Mouse (Mus musculus): ENCODE results near the gene Shank2. TPM values are rescaled to one million over a fixed set of nuclear protein-coding genes. Genes with fewer than 3 reads are reported as not detected.

Shank2 gene
- polyA plus RNA-seq, 1 experiment from 2014 or later: 0.69 TPM

- H3K9ac ChIP-seq (ENCODE audit: low read length): no peak overlapping the region
- no peak overlapping the region for H3K4me2 ChIP-seq (replicated peaks; ENCODE audit: low read depth)
- no peak overlapping the region for H3K27ac ChIP-seq (replicated peaks)
- no peaks in the 10 kb centered on the region for H3K9me3 ChIP-seq (ENCODE audit: control insufficient read depth, low read length)
- no peaks in the 10 kb centered on the region for H3K27me3 ChIP-seq (ENCODE audit: control insufficient read depth, insufficient read depth, low read length)
- 36% methylated on average over 7 of the region's 7 CpGs for WGBS
- no peak for TF ChIP-seq CTCF (IDR thresholded peaks at IDR 0.05; ENCODE audit: low read depth)
- no peak for TF ChIP-seq EP300 (optimal IDR thresholded peaks at IDR 0.05)
- H3K4me1 ChIP-seq (replicated peaks; ENCODE audit: control insufficient read depth, insufficient read depth): no peaks in the 10 kb centered on the region
- no peak overlapping the region for H3K4me3 ChIP-seq (ENCODE audit: low read depth, low read length)
- ATAC-seq (ENCODE audit: low FRiP score, low TSS enrichment): 0 out of 2 replicates have a peak, but pooled peaks have one; percentile 59
- no peaks in the 10 kb centered on the region for H3K36me3 ChIP-seq (ENCODE audit: control insufficient read depth, insufficient read depth, low read length)
- peak; percentile 50 for DNase-seq (ENCODE audit: low spot score)
Observed at GRCm38 (mm10) chr7:144202017-144202682, 200.4 kb downstream of the Shank2 start.

GRCm38 (mm10) chr7:144204290-144204689 lies 202.6 kb downstream of the Shank2 start:
- TF ChIP-seq EP300 (optimal IDR thresholded peaks at IDR 0.05) (no peak), CTCF (IDR thresholded peaks at IDR 0.05; ENCODE audit: low read depth) (no peak)
- Histone ChIP-seq H3K27ac (replicated peaks) (no peak overlapping the region), H3K36me3 (ENCODE audit: control insufficient read depth, insufficient read depth, low read length) (no peaks in the 10 kb centered on the region), H3K4me3 (ENCODE audit: low read depth, low read length) (no peak overlapping the region), H3K27me3 (ENCODE audit: control insufficient read depth, insufficient read depth, low read length) (no peaks in the 10 kb centered on the region), H3K4me1 (replicated peaks; ENCODE audit: control insufficient read depth, insufficient read depth) (no peaks in the 10 kb centered on the region), H3K4me2 (replicated peaks; ENCODE audit: low read depth) (no peak overlapping the region), H3K9ac (ENCODE audit: low read length) (no peak overlapping the region), H3K9me3 (ENCODE audit: control insufficient read depth, low read length) (no peaks in the 10 kb centered on the region)
- ATAC-seq (ENCODE audit: low FRiP score, low TSS enrichment): no peak
- 56% methylated on average over 3 of the region's 3 CpGs for WGBS
- no peak for DNase-seq (ENCODE audit: low spot score)

- TF ChIP-seq EP300 (optimal IDR thresholded peaks at IDR 0.05): no peak
- no peak for TF ChIP-seq CTCF (IDR thresholded peaks at IDR 0.05; ENCODE audit: low read depth)
- ATAC-seq (ENCODE audit: low FRiP score, low TSS enrichment) (no peak), DNase-seq (ENCODE audit: low spot score) (no peak)
- Histone ChIP-seq H3K4me2 (replicated peaks; ENCODE audit: low read depth) (no peak overlapping the region), H3K9ac (ENCODE audit: low read length) (no peak overlapping the region), H3K36me3 (ENCODE audit: control insufficient read depth, insufficient read depth, low read length) (no peaks in the 10 kb centered on the region), H3K4me3 (ENCODE audit: low read depth, low read length) (no peak overlapping the region), H3K9me3 (ENCODE audit: control insufficient read depth, low read length) (no peaks in the 10 kb centered on the region), H3K4me1 (replicated peaks; ENCODE audit: control insufficient read depth, insufficient read depth) (no peaks in the 10 kb centered on the region), H3K27me3 (ENCODE audit: control insufficient read depth, insufficient read depth, low read length) (no peaks in the 10 kb centered on the region), H3K27ac (replicated peaks) (no peak overlapping the region)
- WGBS: 83% methylated on average over 1 of the region's 1 CpGs
Observed at GRCm38 (mm10) chr7:144205161-144205560, 203.4 kb downstream of the Shank2 start.

- WGBS: 74% methylated on average over 3 of the region's 3 CpGs
- H3K36me3 ChIP-seq (ENCODE audit: control insufficient read depth, insufficient read depth, low read length): no peaks in the 10 kb centered on the region
Observed at GRCm38 (mm10) chr7:144205837-144206236, 204.1 kb downstream of the Shank2 start.

GRCm38 (mm10) chr7:144206254-144206653 lies 204.5 kb downstream of the Shank2 start:
- no peaks in the 10 kb centered on the region for H3K27me3 ChIP-seq (ENCODE audit: control insufficient read depth, insufficient read depth, low read length)
- H3K36me3 ChIP-seq (ENCODE audit: control insufficient read depth, insufficient read depth, low read length): no peaks in the 10 kb centered on the region
- no peak overlapping the region for H3K4me2 ChIP-seq (replicated peaks; ENCODE audit: low read depth)
- H3K27ac ChIP-seq (replicated peaks): no peak overlapping the region
- H3K4me1 ChIP-seq (replicated peaks; ENCODE audit: control insufficient read depth, insufficient read depth): no peaks in the 10 kb centered on the region
- WGBS: 81% methylated on average over 5 of the region's 5 CpGs
- H3K9ac ChIP-seq (ENCODE audit: low read length): no peak overlapping the region
- DNase-seq (ENCODE audit: low spot score) (no peak), ATAC-seq (ENCODE audit: low FRiP score, low TSS enrichment) (no peak)
- TF ChIP-seq CTCF (IDR thresholded peaks at IDR 0.05; ENCODE audit: low read depth): no peak
- TF ChIP-seq EP300 (optimal IDR thresholded peaks at IDR 0.05): no peak
- no peak overlapping the region for H3K4me3 ChIP-seq (ENCODE audit: low read depth, low read length)
- no peaks in the 10 kb centered on the region for H3K9me3 ChIP-seq (ENCODE audit: control insufficient read depth, low read length)

More at GRCm38 (mm10) chr7:144205837-144206236, 204.1 kb downstream of the Shank2 start:
- no peak overlapping the region for H3K4me2 ChIP-seq (replicated peaks; ENCODE audit: low read depth)
- no peak for DNase-seq (ENCODE audit: low spot score)
- no peak overlapping the region for H3K9ac ChIP-seq (ENCODE audit: low read length)
- TF ChIP-seq CTCF (IDR thresholded peaks at IDR 0.05; ENCODE audit: low read depth) (no peak), EP300 (optimal IDR thresholded peaks at IDR 0.05) (no peak)
- no peaks in the 10 kb centered on the region for H3K9me3 ChIP-seq (ENCODE audit: control insufficient read depth, low read length)
- no peaks in the 10 kb centered on the region for H3K4me1 ChIP-seq (replicated peaks; ENCODE audit: control insufficient read depth, insufficient read depth)
- ATAC-seq (ENCODE audit: low FRiP score, low TSS enrichment): no peak
- H3K27me3 ChIP-seq (ENCODE audit: control insufficient read depth, insufficient read depth, low read length): no peaks in the 10 kb centered on the region
- H3K4me3 ChIP-seq (ENCODE audit: low read depth, low read length): no peak overlapping the region
- no peak overlapping the region for H3K27ac ChIP-seq (replicated peaks)

- 91% methylated on average over 6 of the region's 6 CpGs for WGBS
- ATAC-seq (ENCODE audit: low FRiP score, low TSS enrichment): no peak
Observed at GRCm38 (mm10) chr7:144207100-144207499, 205.4 kb downstream of the Shank2 start.

More at GRCm38 (mm10) chr7:144207100-144207499, 205.4 kb downstream of the Shank2 start:
- Histone ChIP-seq H3K9ac (ENCODE audit: low read length) (no peak overlapping the region), H3K36me3 (ENCODE audit: control insufficient read depth, insufficient read depth, low read length) (no peaks in the 10 kb centered on the region), H3K4me1 (replicated peaks; ENCODE audit: control insufficient read depth, insufficient read depth) (no peaks in the 10 kb centered on the region), H3K4me2 (replicated peaks; ENCODE audit: low read depth) (no peak overlapping the region), H3K4me3 (ENCODE audit: low read depth, low read length) (no peak overlapping the region), H3K27ac (replicated peaks) (no peak overlapping the region), H3K27me3 (ENCODE audit: control insufficient read depth, insufficient read depth, low read length) (no peaks in the 10 kb centered on the region), H3K9me3 (ENCODE audit: control insufficient read depth, low read length) (no peaks in the 10 kb centered on the region)
- DNase-seq (ENCODE audit: low spot score): no peak
- no peak for TF ChIP-seq CTCF (IDR thresholded peaks at IDR 0.05; ENCODE audit: low read depth)
- TF ChIP-seq EP300 (optimal IDR thresholded peaks at IDR 0.05): no peak
